Mouse (Mus musculus) heart, adult 10 weeks (tissue): ENCODE measurements around the gene Gstm2. TPM values are rescaled to one million over a fixed set of nuclear protein-coding genes. Genes with fewer than 3 reads are reported as not detected.

Experiments used
- polyA plus RNA-seq: library from polyadenylated mRNA; stranded (reverse); fragments of 350-450 nt; fragmentation: Illumina TruSeq; extraction: RNeasy Lipid Tissue Mini Kit (QIAGEN cat#74804); gene quantifications from one replicate; pipeline ENCODE4 v1.2.3, GENCODE M21; 2014; ENCODE audit warnings: low read depth, low replicate concordance

The Gstm2 gene
- polyA plus RNA-seq = 278 TPM

DNA sequence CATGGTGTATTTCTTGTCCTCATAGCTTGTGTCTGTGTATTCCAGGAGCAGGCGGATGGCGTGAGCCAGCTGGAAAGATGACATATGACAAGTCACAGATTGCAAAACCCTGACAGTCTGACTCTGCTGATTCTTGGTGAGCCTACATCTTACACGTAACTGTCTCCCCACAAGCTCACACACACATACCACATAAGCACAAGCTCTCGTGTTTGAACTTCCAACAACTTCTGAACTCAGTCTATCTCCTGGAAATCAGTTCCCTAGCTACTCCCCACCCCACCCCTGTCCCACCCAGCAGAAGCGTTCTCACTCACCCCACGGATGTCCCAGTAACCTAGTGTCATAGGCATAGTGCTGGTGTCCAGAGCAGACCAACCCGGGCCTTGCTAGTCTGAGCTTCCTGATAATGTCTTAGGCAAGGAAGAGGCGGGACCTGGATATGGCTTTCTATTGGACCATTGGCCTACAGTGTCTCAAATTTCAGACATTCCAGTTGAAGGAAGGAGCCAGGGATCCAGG is at the start of gene Gstm2:
Gstm2 (minus strand) TSS at position 413 of the 522 bp plus-strand sequence.

DNA sequence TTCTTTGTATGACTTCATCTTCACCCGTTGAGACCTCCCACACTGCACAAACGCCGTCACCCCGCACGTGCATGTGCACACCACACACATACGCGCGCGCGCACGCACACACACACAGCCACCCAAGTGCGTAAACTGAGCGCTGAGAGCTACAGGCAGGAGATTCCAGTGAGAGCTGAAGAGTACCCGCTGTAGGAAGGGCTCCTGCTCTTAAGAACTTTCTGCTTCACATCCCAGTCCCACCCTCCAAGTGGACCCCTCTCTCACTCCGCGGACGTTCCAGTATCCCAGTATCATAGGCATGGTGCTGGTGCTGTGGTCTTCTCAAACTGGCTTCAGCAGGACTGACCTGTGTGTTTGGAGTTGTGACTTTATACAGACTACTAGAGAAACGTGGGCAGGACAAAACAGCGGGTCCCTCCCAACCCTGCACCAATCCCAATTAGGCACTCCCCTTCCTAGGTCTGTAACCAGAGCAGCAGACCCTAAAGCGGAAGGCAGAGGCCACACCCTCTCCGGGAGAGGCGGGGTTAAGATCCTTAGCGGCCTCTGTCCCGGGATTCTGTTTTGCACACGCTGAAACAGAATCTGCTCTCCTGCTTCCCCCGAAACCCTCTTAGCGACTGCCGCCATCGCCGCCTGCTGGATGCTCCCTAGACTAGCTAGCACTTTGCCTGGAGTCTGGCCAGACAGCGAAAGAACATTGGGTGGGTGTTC is 31.4 kb upstream of the Gstm2 start, which contains the start of gene Gstm1:
Gstm1 (minus strand) TSS at position 501 of the 717 bp plus-strand sequence.

GRCm38 (mm10) chr3:107968724-107969395 is 17.4 kb downstream of the Gstm2 start, which contains the start of gene Gstm3:
Gstm3 (minus strand) TSS chr3:107969283.

DNA sequence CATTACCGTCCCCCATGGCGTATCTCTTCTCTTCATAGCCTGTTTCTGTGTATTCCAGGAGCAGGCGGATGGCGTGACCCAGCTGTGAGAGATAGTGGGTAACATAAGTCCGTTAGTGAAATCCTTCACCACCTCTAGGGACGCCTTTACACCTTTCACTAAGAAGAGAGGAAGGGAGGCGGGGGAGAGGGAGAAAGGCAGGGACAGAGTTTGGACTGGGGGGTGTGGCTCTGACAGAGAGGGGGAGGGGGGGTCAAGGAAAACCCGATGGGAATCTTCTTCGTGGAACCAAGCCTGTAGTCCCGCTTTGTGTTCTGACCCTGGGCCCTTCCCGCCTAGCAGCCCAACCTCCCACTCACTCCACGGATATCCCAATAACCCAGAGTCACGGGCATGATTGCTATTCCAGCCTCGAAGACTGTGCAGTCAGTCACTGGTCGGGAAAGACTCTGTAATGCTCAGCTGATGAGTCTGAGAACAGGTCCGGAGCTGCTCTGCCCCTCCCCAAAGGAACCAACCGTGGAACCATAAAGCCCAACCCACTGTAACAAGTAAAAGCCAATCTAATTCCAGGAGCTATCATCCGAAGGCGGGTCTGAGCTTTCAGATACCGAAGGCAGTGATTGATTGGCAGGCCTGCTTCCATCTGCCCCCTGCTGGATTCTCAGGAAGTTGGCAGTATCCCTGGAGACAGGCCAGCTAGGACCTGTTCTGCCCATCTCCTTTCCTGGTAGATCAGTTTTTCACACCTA is 42.8 kb downstream of the Gstm2 start, which contains the start of gene Gstm6:
Gstm6 (minus strand) TSS at position 511 of the 752 bp plus-strand sequence.

Other genes with a start within 250 kb of the Gstm2 start
- gene Csf1, start 226.0 kb downstream of the Gstm2 start, polyA plus RNA-seq = 28.0 TPM
- gene Eps8l3, start 109.2 kb downstream of the Gstm2 start, polyA plus RNA-seq = not detected
- gene Gstm5, start 90.6 kb downstream of the Gstm2 start, polyA plus RNA-seq = 107 TPM
- gene Gstm7, start 54.6 kb downstream of the Gstm2 start, polyA plus RNA-seq = 75.0 TPM
- 4.8 TPM for gene Gstm6, start 42.7 kb downstream of the Gstm2 start, polyA plus RNA-seq
- gene Gstm3, start 17.2 kb downstream of the Gstm2 start, polyA plus RNA-seq = not detected
- 431 TPM for gene Gstm1, start 31.5 kb upstream of the Gstm2 start, polyA plus RNA-seq
- 19.4 TPM for gene Gstm4, start 58.4 kb upstream of the Gstm2 start, polyA plus RNA-seq
- gene Ampd2, start 100.2 kb upstream of the Gstm2 start, polyA plus RNA-seq = 8.7 TPM
- gene Gnat2, start 106.3 kb upstream of the Gstm2 start, polyA plus RNA-seq = not detected
- 20.3 TPM for gene Gnai3, start 159.7 kb upstream of the Gstm2 start, polyA plus RNA-seq
- not detected for gene Gpr61, start 168.4 kb upstream of the Gstm2 start, polyA plus RNA-seq
- 16.1 TPM for gene Amigo1, start 199.9 kb upstream of the Gstm2 start, polyA plus RNA-seq
- gene Cyb561d1, start 214.8 kb upstream of the Gstm2 start, polyA plus RNA-seq = 6.9 TPM
- 3.5 TPM for gene Atxn7l2, start 224.5 kb upstream of the Gstm2 start, polyA plus RNA-seq
- 0.55 TPM for gene Sypl2, start 240.2 kb upstream of the Gstm2 start, polyA plus RNA-seq